Mouse (Mus musculus): Measurements from ENCODE around the gene Srpk3.

The Srpk3 gene

GRCm38 (mm10) chrX:73798502-73798901 lies 24.3 kb downstream of the Srpk3 start:
- in situ Hi-C loops (cut with MboI, MseI): loop anchor here (5.0 to 10.0 kb wide), 3 partner anchors 99 to 156 kb away; partner anchors contain the start of gene L1cam (in 1 of the 2)

GRCm38 (mm10) chrX:73805814-73806213 lies 31.6 kb downstream of the Srpk3 start:
- in situ Hi-C loops (cut with MboI, MseI): no loop called here

- in situ Hi-C loops (cut with MboI, MseI): no loop called here
Observed at GRCm38 (mm10) chrX:73815072-73815471, 40.9 kb downstream of the Srpk3 start.

GRCm38 (mm10) chrX:73816596-73817314 lies 42.5 kb downstream of the Srpk3 start:
- in situ Hi-C loops (cut with MboI, MseI): no loop called here

GRCm38 (mm10) chrX:73823747-73824146 lies 49.5 kb downstream of the Srpk3 start:
- in situ Hi-C loops (cut with MboI, MseI): no loop called here

- in situ Hi-C loops (cut with MboI, MseI): no loop called here
Observed at GRCm38 (mm10) chrX:73824185-73825151, 50.3 kb downstream of the Srpk3 start, which contains the start of gene Pdzd4. Pdzd4 (minus strand) TSS chrX:73824969.

All from T-helper 17 cell (primary cell).